ENCODE assay signal across 12 mouse cellular contexts in the genomic region with DNA sequence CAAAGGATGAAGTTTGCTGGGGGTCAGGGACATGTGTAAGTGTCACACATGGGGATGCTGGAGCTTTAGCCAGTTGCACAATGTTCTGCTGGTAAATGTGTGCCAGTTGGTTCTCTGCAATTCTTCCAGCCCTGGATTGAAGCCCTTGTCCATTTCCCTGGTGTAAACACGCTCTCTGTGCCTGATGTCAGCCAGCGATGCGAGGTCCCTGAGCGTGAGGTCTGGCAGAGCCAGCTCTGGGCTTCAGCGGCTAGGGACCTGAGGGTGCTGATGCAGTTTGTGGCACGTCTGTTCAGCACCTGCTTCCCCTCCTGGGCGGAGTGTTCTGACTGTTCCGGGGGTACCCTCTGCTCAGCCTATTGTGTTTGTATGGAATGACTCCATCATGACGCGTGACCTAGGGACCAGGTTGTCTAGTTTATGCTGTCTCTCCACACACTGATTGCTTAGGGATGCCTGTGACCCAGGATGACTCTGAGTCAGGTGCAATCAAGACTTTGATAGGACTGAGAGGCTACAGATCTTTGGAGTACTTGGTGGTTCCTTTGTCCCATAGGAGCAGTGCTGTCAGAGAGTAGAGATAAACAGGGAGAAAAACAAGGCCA.
DNase-seq lines count a peak whose midpoint lies in the region; ATAC-seq and TF ChIP-seq lines count a peak whose summit lies in the region.
"Had no signal": no experiment of that assay in that cellular context is flagged by ENCODE, and none has a peak within 500 bp of the region (broad histone marks: within the 10 kb centered on the region; RNA-seq: fewer than 3 reads in every experiment).

No protein-coding gene starts in this region.

- DNase-seq in heart, adult 18-20 months: peak; percentile 15 to 24
- DNase-seq in heart, postnatal 4 days: no peak
- DNase-seq in brain, embryonic 14.5 days (ENCODE audit: low read depth): peak; percentile 69
- no peak for DNase-seq in frontal cortex, postnatal 25 days (ENCODE audit: low spot score in 2 of 2)
- DNase-seq: cerebellum, adult 2 months; embryo, embryonic 11 days; heart, postnatal 10 days; kidney, adult 2 months; lung, adult 18-20 months had no signal

- no peaks in the 10 kb centered on the region for H3K27me3 ChIP-seq in forebrain, embryonic 12.5 days
- no peaks in the 10 kb centered on the region for H3K27me3 ChIP-seq in hindbrain, embryonic 15.5 days
- H3K27me3 ChIP-seq in heart, embryonic 12.5 days (replicated peaks): no peaks in the 10 kb centered on the region

- no peak for TF ChIP-seq POLR2A in brain, embryonic 14.5 days (IDR thresholded peaks at IDR 0.05; ENCODE audit: borderline replicate concordance, extremely low read depth, insufficient read depth, insufficient read length, poor library complexity, severe bottlenecking)

- ATAC-seq in forebrain, embryonic 12.5 days (ENCODE audit: low FRiP score): no peak
- no peak for ATAC-seq in hindbrain, embryonic 15.5 days (ENCODE audit: low FRiP score, low read depth)
- ATAC-seq in heart, embryonic 12.5 days (ENCODE audit: insufficient number of reproducible peaks, low FRiP score): no peak

- TF ChIP-seq CTCF in brain, embryonic 14.5 days (IDR thresholded peaks at IDR 0.05; ENCODE audit: borderline replicate concordance, extremely low read depth, insufficient read depth, insufficient read length): no peak

- no peak overlapping the region for H3K9ac ChIP-seq in forebrain, embryonic 12.5 days
- H3K9ac ChIP-seq in hindbrain, embryonic 15.5 days: no peak overlapping the region
- no peak overlapping the region for H3K9ac ChIP-seq in heart, embryonic 12.5 days

- H3K9me3 ChIP-seq in forebrain, embryonic 12.5 days: no peaks in the 10 kb centered on the region
- H3K9me3 ChIP-seq in hindbrain, embryonic 15.5 days: no peaks in the 10 kb centered on the region
- H3K9me3 ChIP-seq in heart, embryonic 12.5 days (replicated peaks): no peaks in the 10 kb centered on the region

- H3K27ac ChIP-seq in forebrain, embryonic 12.5 days: peak overlapping the region; percentile 54
- H3K27ac ChIP-seq in hindbrain, embryonic 15.5 days (replicated peaks): peak overlapping the region; percentile 49; the same call in 1 of the 2 replicates
- H3K27ac ChIP-seq in heart, embryonic 12.5 days (ENCODE audit: poor library complexity, severe bottlenecking): no peak overlapping the region

- H3K36me3 ChIP-seq in forebrain, embryonic 12.5 days (replicated peaks): no peaks in the 10 kb centered on the region
- H3K36me3 ChIP-seq in hindbrain, embryonic 15.5 days: no peaks in the 10 kb centered on the region
- H3K36me3 ChIP-seq in heart, embryonic 12.5 days: no peaks in the 10 kb centered on the region

- no peak overlapping the region for H3K4me3 ChIP-seq in forebrain, embryonic 12.5 days (replicated peaks)
- H3K4me3 ChIP-seq in hindbrain, embryonic 15.5 days: no peak overlapping the region
- H3K4me3 ChIP-seq in heart, embryonic 12.5 days: no peak overlapping the region

- H3K4me1 ChIP-seq in forebrain, embryonic 12.5 days: no peaks in the 10 kb centered on the region
- H3K4me1 ChIP-seq in hindbrain, embryonic 15.5 days (replicated peaks): peaks cover 19% of the 10 kb centered on the region
- no peaks in the 10 kb centered on the region for H3K4me1 ChIP-seq in heart, embryonic 12.5 days (replicated peaks)

- 82% methylated on average over 10 of the region's 10 CpGs for WGBS in forebrain, embryonic 12.5 days
- WGBS in hindbrain, embryonic 15.5 days: 48% methylated on average over 10 of the region's 10 CpGs
- 77% methylated on average over 10 of the region's 10 CpGs for WGBS in heart, embryonic 12.5 days

- H3K4me2 ChIP-seq in forebrain, embryonic 12.5 days: no peak overlapping the region
- H3K4me2 ChIP-seq in hindbrain, embryonic 15.5 days: no peak overlapping the region
- no peak overlapping the region for H3K4me2 ChIP-seq in heart, embryonic 12.5 days

Comparison
In these comparisons a context has a peak if more than half of its experiments do, and no peak if none do; other contexts are left out.
1. DNase-seq: peak in heart, adult 18-20 months (2 of 2) and brain, embryonic 14.5 days (single experiment); none in heart, postnatal 4 days (single experiment) and frontal cortex, postnatal 25 days (0 of 2).